Mouse (Mus musculus): ENCODE data around the gene Cdh11. TPM values are rescaled to one million over a fixed set of nuclear protein-coding genes. Genes with fewer than 3 reads are reported as not detected.
"Not testable (repeated sequence)": the region's sequence is repeated elsewhere in the genome, so short reads cannot be mapped to it uniquely, and the experiment has no call there.

Cdh11 gene
- total RNA-seq, 2 experiments from 2014 or later = 0.34 to 1.2 TPM

GRCm38 (mm10) chr8:102715956-102716355 lies 69.5 kb downstream of the Cdh11 start:
- no peak for DNase-seq (ENCODE audit: low spot score)

DNA sequence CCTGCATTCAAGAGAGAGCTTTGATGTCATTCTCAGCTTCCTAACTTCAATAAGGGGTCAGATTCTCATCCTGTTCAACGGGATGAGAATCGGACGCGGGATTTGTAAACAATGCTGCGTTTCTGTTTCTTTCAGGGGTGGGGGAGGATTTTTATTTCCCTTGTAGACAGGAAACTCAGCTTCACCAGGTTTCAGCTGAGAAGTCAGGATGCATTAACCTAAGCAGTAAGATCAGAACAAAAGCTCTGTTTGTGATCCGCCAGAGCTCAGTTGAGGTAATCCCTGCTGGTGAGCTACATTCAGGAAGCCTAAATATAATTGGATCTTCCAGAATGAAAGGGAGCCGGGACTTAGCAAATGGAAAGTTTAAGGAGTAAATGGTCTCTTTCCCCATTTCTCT lies 78.1 kb downstream of the Cdh11 start:
- DNase-seq (ENCODE audit: low spot score) = no peak

DNA sequence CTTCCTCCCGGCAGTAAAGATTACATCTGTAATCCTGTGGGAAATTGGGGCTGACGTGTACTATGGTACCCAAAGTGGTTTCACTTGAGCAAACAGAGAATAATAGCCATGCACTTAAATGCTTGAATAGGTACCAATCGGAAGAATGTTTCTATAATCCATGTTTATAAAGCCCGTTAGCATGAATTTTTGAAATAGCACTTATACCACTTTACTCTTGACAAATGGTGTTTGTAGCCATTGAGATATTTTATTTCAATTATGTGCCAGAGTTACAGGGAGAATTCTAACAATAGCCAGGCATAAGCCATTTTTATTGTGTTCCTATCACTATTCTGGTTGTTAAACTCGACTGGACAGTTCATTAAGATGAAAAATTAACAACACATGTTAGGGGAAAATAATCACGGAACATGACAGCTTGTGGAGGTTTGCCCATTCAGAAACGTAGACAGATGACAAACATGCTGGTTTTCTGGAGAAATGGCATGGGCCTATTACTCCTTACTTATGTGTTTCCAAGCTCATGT lies 80.0 kb downstream of the Cdh11 start:
- no peak for DNase-seq (ENCODE audit: low spot score)

GRCm38 (mm10) chr8:102700245-102700644 lies 85.2 kb downstream of the Cdh11 start:
- no peak for DNase-seq (ENCODE audit: low spot score)

DNA sequence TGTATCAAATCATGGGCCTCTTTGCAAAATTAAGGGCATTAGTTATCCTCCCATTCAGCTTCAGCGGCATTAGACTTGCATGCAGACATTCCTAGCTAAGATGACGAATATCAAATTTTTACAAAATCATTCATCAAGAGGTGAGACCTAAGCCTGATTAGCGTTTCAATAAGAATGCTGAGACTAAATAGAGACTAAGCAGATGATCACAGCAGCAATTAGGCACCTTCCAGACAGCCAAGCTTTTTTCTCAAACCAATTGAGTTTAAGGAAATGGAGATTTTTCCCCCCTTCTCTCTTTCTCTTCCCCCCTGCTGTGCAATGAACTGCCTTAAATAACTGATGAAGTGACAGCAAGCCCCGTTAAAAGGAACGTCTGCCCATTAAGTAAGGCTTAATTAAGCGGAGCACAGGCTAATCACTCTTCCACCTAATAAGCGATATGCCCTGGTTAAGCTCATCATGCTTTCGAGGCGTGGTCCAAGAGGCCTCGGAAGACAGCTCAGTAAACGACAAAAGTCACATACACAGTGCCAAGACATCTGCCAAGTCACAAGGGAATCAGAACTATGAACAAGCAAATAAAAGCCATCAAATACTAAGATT lies 87.1 kb downstream of the Cdh11 start:
- no peak for DNase-seq (ENCODE audit: low spot score)

DNA sequence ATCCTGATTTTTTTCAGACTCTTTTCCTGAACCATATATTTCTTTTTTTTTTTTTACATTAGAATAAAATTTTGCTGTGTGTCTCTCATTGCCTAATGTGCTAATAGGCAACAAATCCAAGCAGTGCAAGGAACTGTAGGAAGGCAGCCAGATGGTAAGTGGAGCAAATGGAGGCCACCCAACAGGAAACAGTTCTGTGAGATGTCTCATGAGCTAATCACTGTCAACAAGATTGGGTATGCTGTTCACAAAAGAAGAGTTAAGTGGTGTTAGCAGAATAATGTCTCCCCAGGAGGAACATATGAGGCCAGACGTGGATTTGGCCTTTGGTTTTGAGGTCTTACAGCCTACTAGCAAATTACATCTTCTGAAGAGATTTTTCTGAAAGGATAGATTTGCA lies 92.0 kb downstream of the Cdh11 start:
- no peak for DNase-seq (ENCODE audit: low spot score)

- DNase-seq (ENCODE audit: low spot score) = not testable (repeated sequence)
These were observed 100.0 kb downstream of the Cdh11 start for GRCm38 (mm10) chr8:102685491-102685890.

DNA sequence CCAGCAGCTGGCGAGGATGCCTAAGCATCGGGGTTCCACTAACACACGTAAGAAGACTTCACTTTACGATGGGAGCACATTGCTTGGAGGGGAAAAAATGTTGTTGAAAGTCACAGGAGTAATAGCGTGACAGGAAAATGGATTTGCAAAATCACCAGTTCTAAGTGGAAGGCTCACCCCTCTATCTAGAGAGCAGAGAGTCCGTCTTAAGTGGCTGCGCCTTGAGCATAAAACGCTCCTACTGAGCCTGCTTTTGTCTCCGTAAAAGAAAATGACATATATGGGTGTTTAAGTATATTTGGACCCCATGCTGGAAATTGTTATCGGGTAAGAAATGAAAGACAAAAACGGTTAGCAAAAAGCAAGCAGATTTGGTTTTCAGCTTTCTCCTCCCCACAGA lies 100.4 kb downstream of the Cdh11 start:
- DNase-seq (ENCODE audit: low spot score) = no peak

DNA sequence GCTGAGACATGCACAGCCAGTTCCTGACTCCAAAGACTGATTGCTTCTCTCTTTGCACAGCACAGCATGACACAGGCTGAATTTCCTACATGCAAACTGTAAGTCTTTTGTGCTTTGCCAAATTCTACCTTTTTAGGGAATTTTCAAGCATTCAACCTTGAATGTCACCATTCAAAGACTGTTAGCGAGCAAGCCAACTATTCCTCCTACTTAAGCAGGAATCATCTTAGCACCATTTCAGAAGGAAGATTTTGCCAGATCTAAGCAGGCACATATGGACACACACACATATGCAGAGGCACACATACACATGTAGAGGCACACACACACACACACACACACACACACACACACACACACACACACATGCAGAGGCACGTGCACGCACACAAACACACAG lies 108.3 kb downstream of the Cdh11 start:
- DNase-seq (ENCODE audit: low spot score) = no peak

GRCm38 (mm10) chr8:102664561-102664960 lies 120.9 kb downstream of the Cdh11 start:
- not testable (repeated sequence) for DNase-seq (ENCODE audit: low spot score)

GRCm38 (mm10) chr8:102656529-102656928 lies 128.9 kb downstream of the Cdh11 start:
- DNase-seq (ENCODE audit: low spot score) = no peak

DNA sequence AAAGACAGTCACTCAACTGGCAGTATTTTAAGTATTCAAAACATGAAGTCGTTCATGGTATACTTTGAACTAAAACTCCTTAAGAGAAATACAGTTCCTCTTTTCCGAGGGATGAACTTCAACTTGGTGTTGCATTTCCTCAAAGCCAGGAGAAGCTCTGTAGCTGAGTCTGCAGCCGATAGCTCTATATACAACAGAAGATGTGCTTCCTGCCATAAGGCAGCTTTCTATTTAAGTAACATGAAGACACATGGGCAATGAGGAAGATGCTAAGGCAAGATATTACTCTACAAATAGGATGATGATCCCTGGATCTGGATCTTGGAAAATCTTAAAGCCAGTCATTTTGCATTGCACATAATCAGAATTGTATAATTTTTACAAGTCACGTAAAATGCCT lies 133.5 kb downstream of the Cdh11 start:
- DNase-seq (ENCODE audit: low spot score) = no peak

- no peak for DNase-seq (ENCODE audit: low spot score)
These were observed 158.3 kb downstream of the Cdh11 start for GRCm38 (mm10) chr8:102627151-102627550.

DNA sequence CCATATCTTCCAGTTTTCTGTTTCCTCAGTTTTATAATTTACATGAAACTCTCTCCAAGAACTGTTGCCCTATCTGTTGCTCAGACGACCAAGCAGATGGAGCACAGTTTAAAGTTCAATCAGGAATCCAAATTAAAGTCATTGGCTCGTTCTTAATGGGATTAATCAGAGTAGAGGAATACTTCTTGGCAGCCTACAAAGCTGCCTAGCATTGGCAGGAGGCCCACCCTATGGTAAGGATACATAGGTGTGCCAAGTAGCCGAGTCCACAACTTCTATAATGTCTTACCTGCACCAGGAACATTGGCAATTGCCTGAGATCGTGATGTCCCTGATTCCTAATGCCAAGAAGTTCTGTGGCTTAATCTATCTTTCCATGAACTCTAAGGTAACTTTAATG lies 173.3 kb downstream of the Cdh11 start:
- DNase-seq (ENCODE audit: low spot score) = no peak

DNA sequence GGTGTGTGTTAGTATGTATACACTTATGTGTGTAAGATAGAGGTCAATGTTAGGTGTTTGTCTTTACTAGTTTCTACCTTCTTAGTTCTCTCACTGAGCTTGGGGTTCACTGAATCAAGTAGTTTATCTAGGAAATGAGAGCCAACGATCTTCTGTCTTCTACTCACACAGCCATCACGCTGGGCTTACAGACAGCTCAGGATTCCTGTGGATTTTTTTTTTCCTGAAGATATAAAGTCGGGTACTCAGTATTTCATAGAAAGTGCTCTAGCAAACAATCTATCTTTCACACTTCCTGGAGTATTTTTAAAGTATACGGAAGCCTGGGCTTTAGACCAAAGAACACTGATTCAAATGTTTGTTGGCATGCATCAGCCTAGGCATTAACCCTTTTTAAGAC lies 184.1 kb downstream of the Cdh11 start:
- DNase-seq (ENCODE audit: low spot score) = no peak

DNA sequence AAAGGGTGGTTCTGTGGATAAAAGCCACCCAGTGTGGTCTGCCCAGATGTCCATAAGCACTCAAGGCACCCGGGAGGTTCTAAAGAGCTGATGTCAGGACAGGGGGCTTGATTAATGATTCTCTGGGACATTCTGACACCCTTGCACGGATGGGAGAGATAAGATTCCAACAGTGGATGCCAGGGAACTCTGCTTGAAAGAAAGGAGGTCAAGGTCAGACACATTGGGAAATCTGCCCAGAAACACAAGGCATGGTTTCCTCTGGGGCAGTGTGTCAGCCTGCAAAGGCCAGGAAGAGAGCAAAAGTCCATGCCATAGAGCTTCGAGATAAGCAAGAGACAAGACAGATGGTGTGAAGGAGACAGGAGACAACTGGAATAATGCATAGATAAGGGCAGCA lies 188.9 kb downstream of the Cdh11 start:
- DNase-seq (ENCODE audit: low spot score) = no peak

DNA sequence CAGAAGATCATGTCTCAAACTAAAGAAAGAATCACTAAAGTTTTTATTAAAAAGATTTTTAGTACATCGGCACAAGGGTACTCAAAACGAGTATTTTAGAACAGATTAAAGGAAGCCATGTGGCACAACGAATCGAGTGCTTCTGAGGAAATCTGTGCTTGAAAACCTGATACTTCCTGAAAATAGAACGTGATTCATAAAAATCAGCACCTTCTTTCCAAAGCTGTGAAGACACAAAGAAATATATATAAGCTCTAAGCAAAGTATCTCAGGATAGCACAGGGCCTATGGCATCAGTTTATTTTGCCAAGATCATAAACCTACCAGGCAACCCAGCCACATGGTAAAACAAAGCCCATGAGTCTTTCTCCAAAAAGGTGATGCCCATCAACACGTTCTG lies 191.5 kb downstream of the Cdh11 start:
- no peak for DNase-seq (ENCODE audit: low spot score)

Small RNAs within 50 kb of the gene (microRNA-seq; reads per million reads assigned to microRNA genes)
- not detected for gene Gm26301
